Mouse (Mus musculus): Measurements from ENCODE around the gene Gm5930. TPM values are rescaled to one million over a fixed set of nuclear protein-coding genes. Genes with fewer than 3 reads are reported as not detected.
"Not testable (repeated sequence)": the region's sequence is repeated elsewhere in the genome, so short reads cannot be mapped to it uniquely, and the experiment has no call there.

The Gm5930 gene
- polyA plus RNA-seq (2015; fragmentation: Nextera tagmentation; extraction: Ambion mirVana) = not detected in 2 replicates

DNA sequence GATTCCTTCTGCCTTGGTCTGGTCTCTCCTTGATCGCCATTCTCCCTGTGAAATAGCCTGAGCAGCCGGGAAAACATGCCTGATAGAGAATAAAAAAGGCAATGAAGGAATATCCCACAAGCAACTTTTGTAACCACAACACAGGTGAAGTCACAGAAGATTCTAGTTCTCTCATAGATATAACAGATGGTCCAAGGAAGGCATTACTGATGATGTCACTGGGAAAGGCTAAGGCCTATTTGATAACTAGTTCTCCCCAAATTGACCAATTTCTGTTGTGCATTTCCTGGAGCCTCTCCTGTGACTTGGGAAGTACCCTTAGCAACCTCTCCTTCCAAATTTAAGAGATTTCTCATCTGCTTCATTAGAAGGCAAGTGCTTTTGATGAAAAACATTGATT lies at the start of gene Gm5930:
Gene Gm5930 (minus strand): TSS at position 101 of the 400 bp plus-strand sequence.
- H3K9ac ChIP-seq; H3K27me3 ChIP-seq; H3K27ac ChIP-seq; H3K9me3 ChIP-seq; H3K4me2 ChIP-seq (replicated peaks); ATAC-seq (ENCODE audit: low FRiP score, low read depth); H3K4me1 ChIP-seq; H3K36me3 ChIP-seq; H3K4me3 ChIP-seq: not testable (repeated sequence)
- no CpG with 5 or more reads among the region's 2 CpGs for WGBS

DNA sequence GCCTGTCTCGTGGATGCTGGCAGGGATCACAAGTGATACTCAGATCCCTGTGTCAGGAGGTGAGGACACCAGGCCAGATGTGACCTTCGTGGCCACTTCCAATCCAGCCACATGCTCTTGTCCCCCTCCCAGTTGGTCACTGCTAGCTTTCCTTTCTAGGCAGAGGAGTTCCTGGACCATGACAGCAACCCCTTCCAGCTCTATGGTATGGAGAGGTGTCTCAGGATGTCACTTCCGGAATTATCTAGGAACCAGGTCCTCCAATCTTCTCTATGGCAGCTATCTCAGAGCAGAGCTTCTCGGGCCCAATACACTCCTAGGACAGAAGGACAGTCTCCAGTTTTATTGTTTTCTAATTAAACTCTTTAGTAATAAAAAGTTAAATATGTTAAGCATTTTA lies 45.8 kb upstream of the Gm5930 start:
- H3K9me3 ChIP-seq; H3K4me3 ChIP-seq; H3K4me2 ChIP-seq (replicated peaks); H3K9ac ChIP-seq; H3K4me1 ChIP-seq; H3K36me3 ChIP-seq; H3K27me3 ChIP-seq; ATAC-seq (ENCODE audit: low FRiP score, low read depth); H3K27ac ChIP-seq: not testable (repeated sequence)
- 77% methylated on average over 4 of the region's 4 CpGs for whole genome bisulfite sequencing

DNA sequence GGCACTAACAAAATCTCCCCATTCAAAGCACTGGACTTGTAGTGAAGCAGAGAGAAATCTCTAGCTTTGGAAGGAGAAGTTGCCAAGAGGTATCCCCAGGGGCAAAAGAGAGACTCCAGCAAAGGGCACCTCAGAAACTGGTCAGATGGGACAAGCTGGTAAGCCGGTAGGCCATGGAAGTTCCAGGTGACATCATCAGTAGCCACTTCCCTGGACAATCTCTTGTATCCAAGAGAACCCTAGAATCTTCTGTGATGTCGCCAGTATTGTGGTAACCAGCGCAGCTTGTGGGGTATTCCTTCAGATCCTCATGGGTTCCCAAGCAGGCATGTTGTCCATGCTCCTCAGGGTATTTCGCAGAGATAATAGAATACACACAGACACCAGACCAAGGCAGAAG lies 26.7 kb upstream of the Gm5930 start, which contains the start of gene Gm8229:
Gene Gm8229 (plus strand): TSS at position 301 of the 400 bp plus-strand sequence.
- H3K4me2 ChIP-seq (replicated peaks); ATAC-seq (ENCODE audit: low FRiP score, low read depth); H3K4me1 ChIP-seq; H3K9me3 ChIP-seq; H3K4me3 ChIP-seq; H3K27ac ChIP-seq; H3K27me3 ChIP-seq; H3K9ac ChIP-seq; H3K36me3 ChIP-seq: not testable (repeated sequence)
- WGBS = 87% methylated on average over 4 of the region's 4 CpGs

DNA sequence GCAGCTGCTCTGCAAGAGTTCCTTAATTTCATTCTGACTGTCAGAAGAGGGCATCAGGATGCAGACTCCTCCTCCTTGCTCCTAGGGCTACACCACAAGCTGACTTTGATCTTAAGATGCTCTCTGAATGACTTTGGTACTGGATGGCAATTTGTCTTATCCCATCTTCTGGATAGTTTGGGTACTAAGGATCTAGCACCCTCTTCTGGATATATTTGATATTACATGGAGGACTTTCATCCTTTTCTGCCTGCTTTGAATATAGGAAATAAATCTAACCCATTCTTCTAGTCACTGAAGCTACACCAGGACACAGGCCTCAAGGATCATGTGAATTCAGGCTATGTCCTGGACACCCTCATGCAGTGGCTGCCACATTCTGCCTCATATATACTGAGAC lies 23.9 kb upstream of the Gm5930 start:
- not testable (repeated sequence) for H3K27me3 ChIP-seq; ATAC-seq (ENCODE audit: low FRiP score, low read depth); H3K4me3 ChIP-seq; H3K9me3 ChIP-seq; H3K27ac ChIP-seq; H3K4me1 ChIP-seq; H3K36me3 ChIP-seq; H3K4me2 ChIP-seq (replicated peaks); H3K9ac ChIP-seq

- ATAC-seq (ENCODE audit: low FRiP score, low read depth); H3K27me3 ChIP-seq; H3K4me2 ChIP-seq (replicated peaks); H3K36me3 ChIP-seq; H3K9me3 ChIP-seq; H3K4me1 ChIP-seq; H3K9ac ChIP-seq; H3K4me3 ChIP-seq; H3K27ac ChIP-seq: not testable (repeated sequence)
- WGBS = 32% methylated on average over 2 of the region's 2 CpGs
Observed at GRCm38 (mm10) chr14:44361416-44361815, 23.0 kb upstream of the Gm5930 start.

DNA sequence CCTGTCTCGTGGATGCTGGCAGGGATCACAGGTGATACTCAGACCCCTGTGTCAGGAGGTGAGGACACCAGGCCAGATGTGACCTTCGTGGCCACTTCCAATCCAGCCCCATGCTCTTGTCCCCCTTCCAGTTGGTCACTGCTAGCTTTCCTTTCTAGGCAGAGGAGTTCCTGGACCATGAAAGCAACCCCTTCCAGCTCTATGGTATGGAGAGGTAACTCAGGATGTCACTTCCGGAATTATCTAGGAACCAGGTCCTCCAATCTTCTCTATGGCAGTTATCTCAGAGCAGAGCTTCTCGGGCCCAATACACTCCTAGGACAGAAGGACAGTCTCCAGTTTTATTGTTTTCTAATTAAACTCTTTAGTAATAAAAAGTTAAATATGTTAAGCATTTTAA lies 26.3 kb downstream of the Gm5930 start:
- H3K27me3 ChIP-seq; H3K4me1 ChIP-seq; H3K4me3 ChIP-seq; H3K27ac ChIP-seq; ATAC-seq (ENCODE audit: low FRiP score, low read depth); H3K4me2 ChIP-seq (replicated peaks); H3K9ac ChIP-seq; H3K36me3 ChIP-seq; H3K9me3 ChIP-seq: not testable (repeated sequence)
- 78% methylated on average over 4 of the region's 4 CpGs for WGBS

- not testable (repeated sequence) for H3K27ac ChIP-seq; H3K36me3 ChIP-seq; H3K9ac ChIP-seq; ATAC-seq (ENCODE audit: low FRiP score, low read depth); H3K27me3 ChIP-seq; H3K4me1 ChIP-seq; H3K4me3 ChIP-seq; H3K9me3 ChIP-seq; H3K4me2 ChIP-seq (replicated peaks)
- 81% methylated on average over 2 of the region's 2 CpGs for WGBS
Observed at GRCm38 (mm10) chr14:44285280-44285679, 53.1 kb downstream of the Gm5930 start, which contains the start of gene Gm8220. Gene Gm8220 (plus strand): TSS chr14:44285580.

Other genes starting within 250 kb of the Gm5930 start
- not detected in 2 replicates for gene Ear2, start 235.9 kb downstream of the Gm5930 start, polyA plus RNA-seq (2015; fragmentation: Nextera tagmentation; extraction: Ambion mirVana)
- not detected in 2 replicates for gene Gm3327, start 214.7 kb downstream of the Gm5930 start, polyA plus RNA-seq (2015; fragmentation: Nextera tagmentation; extraction: Ambion mirVana)
- not detected in 2 replicates for gene Gm8212, start 140.9 kb downstream of the Gm5930 start, polyA plus RNA-seq (2015; fragmentation: Nextera tagmentation; extraction: Ambion mirVana)
- not detected in 2 replicates for gene 4930503E14Rik, start 125.3 kb downstream of the Gm5930 start, polyA plus RNA-seq (2015; fragmentation: Nextera tagmentation; extraction: Ambion mirVana)
- not detected in 2 replicates for gene Gm8220, start 53.0 kb downstream of the Gm5930 start, polyA plus RNA-seq (2015; fragmentation: Nextera tagmentation; extraction: Ambion mirVana)
- gene Gm8229, start 26.8 kb upstream of the Gm5930 start, polyA plus RNA-seq (2015; fragmentation: Nextera tagmentation; extraction: Ambion mirVana) = not detected in 2 replicates
- not detected in 2 replicates for gene Gm3371, start 72.1 kb upstream of the Gm5930 start, polyA plus RNA-seq (2015; fragmentation: Nextera tagmentation; extraction: Ambion mirVana)
- not detected in 2 replicates for gene Gm8232, start 95.1 kb upstream of the Gm5930 start, polyA plus RNA-seq (2015; fragmentation: Nextera tagmentation; extraction: Ambion mirVana)
- not detected in 2 replicates for gene BC061237, start 153.9 kb upstream of the Gm5930 start, polyA plus RNA-seq (2015; fragmentation: Nextera tagmentation; extraction: Ambion mirVana)
- not detected in 2 replicates for gene Gm17093, start 179.7 kb upstream of the Gm5930 start, polyA plus RNA-seq (2015; fragmentation: Nextera tagmentation; extraction: Ambion mirVana)
- gene Gm8247, start 244.6 kb upstream of the Gm5930 start, polyA plus RNA-seq (2015; fragmentation: Nextera tagmentation; extraction: Ambion mirVana) = not detected in 2 replicates